Mouse (Mus musculus) heart, adult 2 months (tissue): ENCODE results near the gene Xaf1. TPM values are rescaled to one million over a fixed set of nuclear protein-coding genes. Genes with fewer than 3 reads are reported as not detected.
A peak's percentile ranks its signal among the peaks of the same experiment; 100 is the strongest.

ENCODE experiments used
- DNase-seq, 2 experiments: peaks; one replicate each; pipeline ENCODE4 v3.0.0; 2021
- H3K27ac ChIP-seq: fragments of 200-600 bp; 2 replicates; pipeline ENCODE4 v1.8.1; 2022
- H3K27me3 ChIP-seq: fragments of 200-500 bp; 2 replicates; pipeline ENCODE4 v1.6.1; 2012; ENCODE audit warnings: mild to moderate bottlenecking, low read length, inconsistent platforms, mixed read lengths; ENCODE audit not compliant: control insufficient read depth, insufficient read depth
- H3K36me3 ChIP-seq: fragments of 200-500 bp; 2 replicates; pipeline ENCODE4 v1.6.1; 2012; ENCODE audit warnings: low read length, inconsistent platforms; ENCODE audit not compliant: control insufficient read depth, insufficient read depth
- H3K4me1 ChIP-seq: fragments of 200-500 bp; 2 replicates; pipeline ENCODE4 v1.6.1; 2011; ENCODE audit warnings: low read length; ENCODE audit not compliant: control insufficient read depth, insufficient read depth
- H3K4me3 ChIP-seq: fragments of 200-600 bp; 2 replicates; pipeline ENCODE4 v1.8.1; 2022
- H3K79me2 ChIP-seq: fragments of 200-500 bp; replicated peaks from 2 replicates; pipeline ENCODE4 v1.6.1; 2012; ENCODE audit warnings: mild to moderate bottlenecking, inconsistent platforms, low read length, moderate library complexity, mixed read lengths; ENCODE audit not compliant: control insufficient read depth, insufficient read depth
- H3K9ac ChIP-seq: fragments of 200-500 bp; 2 replicates; pipeline ENCODE4 v1.6.1; 2012; ENCODE audit warnings: low read depth, mild to moderate bottlenecking, control low read depth, inconsistent platforms, low read length, mixed read lengths
- CTCF ChIP-seq: fragments of 200-600 bp; IDR thresholded peaks from 2 replicates; pipeline ENCODE4 v1.8.1; 2022; ENCODE audit warnings: antibody characterized with exemption, mild to moderate bottlenecking, moderate library complexity
- EP300 ChIP-seq: fragments of 200-500 bp; IDR thresholded peaks from 2 replicates; pipeline ENCODE4 v1.6.1; 2011; ENCODE audit warnings: low read depth, low read length, control low read depth; ENCODE audit not compliant: insufficient read depth
- POLR2A ChIP-seq: fragments of 200-500 bp; IDR thresholded peaks from 2 replicates; pipeline ENCODE4 v1.6.1; 2011; ENCODE audit warnings: mild to moderate bottlenecking, low read depth, low read length, control low read depth; ENCODE audit not compliant: insufficient read depth
- WGBS: fragments of 180-500 bp; shearing (Covaris S2); methylation state at CpG from one replicate; pipeline ENCODE4 v1.1.7; 2018; 5-methylcytosine and 5-hydroxymethylcytosine counted together
- intact Hi-C: fragments of 180-260 bp; cut with DNase I; formaldehyde crosslinking; loops from one replicate; pipeline ENCODE4 v1.15.1; 2025
- polyA plus RNA-seq: library from polyadenylated mRNA; depleted of rRNA; stranded (reverse); fragments of >200 nt; gene quantifications from 2 replicates; pipeline ENCODE4 v1.2.3, GENCODE M21; 2012
- total RNA-seq, 2 experiments: library from RNA; stranded (reverse); gene quantifications; 2 replicates each; pipeline ENCODE4 v1.2.3; 2021

The Xaf1 gene
- total and polyA plus RNA-seq, 3 experiments = 9.7 to 21.8 (median 10.6) TPM

DNA sequence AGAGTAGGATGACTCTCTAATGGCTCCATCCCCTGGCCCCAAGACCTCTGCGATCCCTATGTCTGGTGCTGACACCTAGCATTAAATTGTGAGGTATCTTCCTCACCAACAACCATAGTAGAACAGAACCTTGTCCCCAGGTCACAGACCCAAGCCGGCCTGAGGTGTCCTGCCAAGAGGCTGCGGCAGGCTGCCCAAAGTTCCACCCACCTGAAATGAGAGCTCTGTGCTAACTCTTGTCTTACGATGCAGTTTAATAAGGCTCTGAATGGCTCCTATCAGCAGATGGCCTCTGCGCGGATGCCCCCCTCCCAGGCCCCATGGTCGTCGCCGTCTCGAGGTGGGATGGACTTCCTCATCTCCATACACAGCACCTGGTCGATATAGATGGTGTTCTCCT, 43.1 kb downstream of the Xaf1 start:
- Histone ChIP-seq H3K9ac (no peak overlapping the region), H3K4me1 (peaks cover 5% of the 10 kb centered on the region), H3K4me3 (no peak overlapping the region), H3K27me3 (no peaks in the 10 kb centered on the region), H3K27ac (no peak overlapping the region), H3K36me3 (no peaks in the 10 kb centered on the region), H3K79me2 (no peaks in the 10 kb centered on the region)
- WGBS = 88% methylated on average over 11 of the region's 11 CpGs
- TF ChIP-seq CTCF (no peak), POLR2A (no peak), EP300 (no peak)
- intact Hi-C loops = no loop called here
- no peak for DNase-seq

DNA sequence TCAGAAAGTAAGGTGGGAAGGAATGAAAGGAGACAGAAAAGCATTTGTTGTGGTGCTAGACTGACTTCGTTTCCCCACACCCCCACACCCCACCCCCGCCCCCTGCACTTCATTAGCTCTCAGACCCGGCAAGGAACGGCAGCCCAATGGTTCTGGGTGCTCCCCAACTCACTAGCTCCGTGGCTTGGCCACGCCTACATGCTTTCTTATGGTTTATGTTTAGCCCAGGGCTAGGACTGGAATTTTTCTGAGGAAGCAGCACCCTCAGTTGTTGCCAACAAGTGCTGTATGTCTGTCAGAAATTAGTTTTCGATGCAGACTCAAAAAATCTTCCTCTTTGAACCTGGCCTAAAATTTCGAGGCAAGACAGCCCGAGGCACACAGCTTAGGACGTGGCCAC, 47.1 kb downstream of the Xaf1 start:
- Histone ChIP-seq H3K4me3 (no peak overlapping the region), H3K36me3 (no peaks in the 10 kb centered on the region), H3K79me2 (no peaks in the 10 kb centered on the region), H3K27me3 (no peaks in the 10 kb centered on the region), H3K9ac (no peak overlapping the region), H3K27ac (no peak overlapping the region), H3K4me1 (peaks cover 3% of the 10 kb centered on the region)
- intact Hi-C loops = no loop called here
- TF ChIP-seq CTCF (no peak), POLR2A (no peak), EP300 (no peak)
- DNase-seq = no peak
- WGBS = 45% methylated on average over 10 of the region's 10 CpGs

DNA sequence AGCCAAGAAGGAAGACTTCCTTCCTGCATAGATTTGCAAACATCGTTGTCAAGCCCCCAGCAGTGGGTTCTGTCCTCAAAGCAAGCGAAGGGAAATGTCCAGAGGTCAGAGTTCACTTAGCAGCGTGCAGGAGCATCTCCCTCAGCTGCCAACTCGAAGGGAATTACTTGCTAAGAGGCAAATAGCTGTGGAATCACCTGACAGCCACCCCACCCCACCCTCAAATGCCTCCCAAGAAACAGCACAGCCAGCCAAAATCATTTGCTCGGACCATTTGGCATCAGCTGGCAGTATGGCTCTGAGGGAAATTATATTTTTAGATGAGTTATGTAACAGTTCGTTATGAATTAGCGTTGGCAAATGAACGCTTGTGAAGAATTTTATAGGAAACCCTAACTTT, 47.6 kb downstream of the Xaf1 start:
- no peak overlapping the region for H3K9ac ChIP-seq
- H3K27me3 ChIP-seq = no peaks in the 10 kb centered on the region
- H3K79me2 ChIP-seq = no peaks in the 10 kb centered on the region
- DNase-seq = peak in 1 of 2 experiments; percentile 28
- TF ChIP-seq CTCF (no peak), EP300 (no peak), POLR2A (no peak)
- no peak overlapping the region for H3K4me3 ChIP-seq
- 37% methylated on average over 8 of the region's 8 CpGs for WGBS
- H3K36me3 ChIP-seq = no peaks in the 10 kb centered on the region
- no peak overlapping the region for H3K27ac ChIP-seq
- H3K4me1 ChIP-seq = peaks cover 3% of the 10 kb centered on the region
- intact Hi-C loops = no loop called here

DNA sequence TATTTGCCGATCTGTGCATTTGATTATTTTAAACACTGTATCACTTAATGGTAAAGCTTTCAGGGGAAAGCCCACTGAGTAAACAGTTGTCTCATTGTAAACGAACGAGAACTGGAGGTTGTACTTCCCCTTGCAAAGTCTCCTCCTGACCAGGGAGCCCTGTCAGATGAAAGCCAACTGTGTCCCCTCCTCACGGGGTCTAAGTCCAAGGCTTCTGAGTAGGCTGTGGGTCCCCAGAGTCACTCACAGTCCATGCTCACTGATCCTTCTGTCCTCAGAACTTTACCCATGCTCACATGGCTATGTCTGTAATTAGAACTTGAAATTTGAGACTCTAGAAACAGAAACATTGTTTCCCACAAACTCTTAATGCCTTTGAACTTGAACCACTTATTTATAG, 48.2 kb downstream of the Xaf1 start:
- H3K27me3 ChIP-seq = no peaks in the 10 kb centered on the region
- H3K36me3 ChIP-seq = no peaks in the 10 kb centered on the region
- intact Hi-C loops = no loop called here
- no peak overlapping the region for H3K9ac ChIP-seq
- H3K4me3 ChIP-seq = no peak overlapping the region
- TF ChIP-seq CTCF (no peak), EP300 (no peak), POLR2A (no peak)
- H3K79me2 ChIP-seq = no peaks in the 10 kb centered on the region
- H3K4me1 ChIP-seq = peaks cover 3% of the 10 kb centered on the region
- H3K27ac ChIP-seq = no peak overlapping the region
- WGBS = 68% methylated on average over 4 of the region's 4 CpGs
- DNase-seq = no peak

GRCm38 (mm10) chr11:72352272-72352671, 50.8 kb downstream of the Xaf1 start:
- Histone ChIP-seq H3K79me2 (no peaks in the 10 kb centered on the region), H3K4me1 (peaks cover 5% of the 10 kb centered on the region), H3K36me3 (no peaks in the 10 kb centered on the region), H3K4me3 (no peak overlapping the region), H3K9ac (no peak overlapping the region), H3K27me3 (no peaks in the 10 kb centered on the region), H3K27ac (no peak overlapping the region)
- intact Hi-C loops = no loop called here
- 44% methylated on average over 1 of the region's 1 CpGs for WGBS
- no peak for DNase-seq
- no peak for TF ChIP-seq CTCF
- no peak for TF ChIP-seq EP300
- TF ChIP-seq POLR2A = no peak

- no peak overlapping the region for H3K9ac ChIP-seq
- intact Hi-C loops = no loop called here
- no peak overlapping the region for H3K4me3 ChIP-seq
- no peak for DNase-seq
- H3K4me1 ChIP-seq = peaks cover 5% of the 10 kb centered on the region
- 73% methylated on average over 3 of the region's 3 CpGs for WGBS
- no peaks in the 10 kb centered on the region for H3K36me3 ChIP-seq
- no peaks in the 10 kb centered on the region for H3K27me3 ChIP-seq
- TF ChIP-seq CTCF = no peak
- no peak overlapping the region for H3K27ac ChIP-seq
- no peaks in the 10 kb centered on the region for H3K79me2 ChIP-seq
These were observed 51.8 kb downstream of the Xaf1 start for GRCm38 (mm10) chr11:72353186-72353585.
